Mouse (Mus musculus): ENCODE results near the gene 1810024B03Rik.
"Not testable (repeated sequence)": the region's sequence is repeated elsewhere in the genome, so short reads cannot be mapped to it uniquely, and the experiment has no call there.

DNA sequence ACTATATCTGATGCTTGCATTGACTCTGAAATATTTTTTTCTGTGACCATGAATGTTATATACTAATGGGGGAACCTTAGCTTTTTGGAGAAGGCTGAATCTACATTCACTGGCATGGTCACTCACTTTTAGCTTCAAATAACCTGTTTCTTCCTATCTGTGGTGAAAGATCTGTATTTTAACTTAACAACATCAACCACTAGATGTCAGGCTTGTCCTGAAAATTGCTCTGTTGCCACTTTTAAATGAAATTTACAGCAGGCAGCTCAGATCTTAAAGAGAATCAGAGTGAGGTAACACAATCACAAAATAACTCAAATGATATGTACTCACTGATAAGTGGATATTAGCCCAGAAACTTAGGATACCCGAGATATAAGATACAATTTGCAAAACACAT, 41.8 kb downstream of the 1810024B03Rik start:
- peak; percentile 26; the same call in 1 of the 2 replicates for TF ChIP-seq CTCF (IDR thresholded peaks at IDR 0.05; ENCODE audit: low read depth)
- not testable (repeated sequence) for TF ChIP-seq EP300 (IDR thresholded peaks at IDR 0.05; ENCODE audit: low read depth)
